Mouse (Mus musculus): ENCODE measurements at regions not wholly inside any gene's neighbourhood (a gene's known extent, or its start where the extent isn't known, plus 50 kb on each side); places are given as distances from the start of the nearest gene placed in this dataset.

- no peak overlapping the region for H3K4me3 ChIP-seq (ENCODE audit: low read depth, low read length)
- no peak for ATAC-seq (ENCODE audit: low FRiP score)
- no peaks in the 10 kb centered on the region for H3K36me3 ChIP-seq (ENCODE audit: control insufficient read depth, insufficient read depth, low read length)
- H3K4me2 ChIP-seq (replicated peaks; ENCODE audit: low read depth, low read length) = no peak overlapping the region
- no peak overlapping the region for H3K27ac ChIP-seq (ENCODE audit: low read depth, low read length)
- WGBS = 89% methylated on average over 10 of the region's 10 CpGs
- H3K9me3 ChIP-seq (ENCODE audit: control insufficient read depth, low read length) = no peaks in the 10 kb centered on the region
- no peaks in the 10 kb centered on the region for H3K4me1 ChIP-seq (replicated peaks; ENCODE audit: control insufficient read depth, insufficient read depth, low read length)
- no peak for DNase-seq (ENCODE audit: low spot score)
- no peak overlapping the region for H3K9ac ChIP-seq (ENCODE audit: low read depth, low read length)
- H3K27me3 ChIP-seq (ENCODE audit: control insufficient read depth, insufficient read depth, low read length) = no peaks in the 10 kb centered on the region
These were observed 179.3 kb downstream of the Rnf152 start for GRCm38 (mm10) chr1:105177015-105177762.

- no peaks in the 10 kb centered on the region for H3K4me1 ChIP-seq (replicated peaks; ENCODE audit: control insufficient read depth, insufficient read depth, low read length)
- H3K36me3 ChIP-seq (ENCODE audit: control insufficient read depth, insufficient read depth, low read length) = no peaks in the 10 kb centered on the region
- no peak overlapping the region for H3K9ac ChIP-seq (ENCODE audit: low read depth, low read length)
- H3K27me3 ChIP-seq (ENCODE audit: control insufficient read depth, insufficient read depth, low read length) = no peaks in the 10 kb centered on the region
- WGBS = 83% methylated on average over 1 of the region's 1 CpGs
- ATAC-seq (ENCODE audit: low FRiP score) (no peak), DNase-seq (ENCODE audit: low spot score) (no peak)
- H3K4me3 ChIP-seq (ENCODE audit: low read depth, low read length) = no peak overlapping the region
- no peak overlapping the region for H3K27ac ChIP-seq (ENCODE audit: low read depth, low read length)
- no peak overlapping the region for H3K4me2 ChIP-seq (replicated peaks; ENCODE audit: low read depth, low read length)
- H3K9me3 ChIP-seq (ENCODE audit: control insufficient read depth, low read length) = no peaks in the 10 kb centered on the region
These were observed 185.5 kb downstream of the Rnf152 start for GRCm38 (mm10) chr1:105170979-105171378.

- H3K9ac ChIP-seq (ENCODE audit: low read depth, low read length) = no peak overlapping the region
- DNase-seq (ENCODE audit: low spot score) (no peak), ATAC-seq (ENCODE audit: low FRiP score) (no peak)
- no peaks in the 10 kb centered on the region for H3K27me3 ChIP-seq (ENCODE audit: control insufficient read depth, insufficient read depth, low read length)
- WGBS = 95% methylated on average over 4 of the region's 4 CpGs
- no peak overlapping the region for H3K4me2 ChIP-seq (replicated peaks; ENCODE audit: low read depth, low read length)
- no peaks in the 10 kb centered on the region for H3K4me1 ChIP-seq (replicated peaks; ENCODE audit: control insufficient read depth, insufficient read depth, low read length)
- no peaks in the 10 kb centered on the region for H3K9me3 ChIP-seq (ENCODE audit: control insufficient read depth, low read length)
- no peak overlapping the region for H3K27ac ChIP-seq (ENCODE audit: low read depth, low read length)
- H3K4me3 ChIP-seq (ENCODE audit: low read depth, low read length) = no peak overlapping the region
- no peaks in the 10 kb centered on the region for H3K36me3 ChIP-seq (ENCODE audit: control insufficient read depth, insufficient read depth, low read length)
These were observed 186.4 kb downstream of the Rnf152 start for GRCm38 (mm10) chr1:105170114-105170506.

GRCm38 (mm10) chr1:105169455-105170113 lies 186.9 kb downstream of the Rnf152 start:
- no peaks in the 10 kb centered on the region for H3K36me3 ChIP-seq (ENCODE audit: control insufficient read depth, insufficient read depth, low read length)
- H3K27ac ChIP-seq (ENCODE audit: low read depth, low read length) = no peak overlapping the region
- no peaks in the 10 kb centered on the region for H3K4me1 ChIP-seq (replicated peaks; ENCODE audit: control insufficient read depth, insufficient read depth, low read length)
- DNase-seq (ENCODE audit: low spot score) = no peak
- H3K4me2 ChIP-seq (replicated peaks; ENCODE audit: low read depth, low read length) = no peak overlapping the region
- no peaks in the 10 kb centered on the region for H3K9me3 ChIP-seq (ENCODE audit: control insufficient read depth, low read length)
- H3K27me3 ChIP-seq (ENCODE audit: control insufficient read depth, insufficient read depth, low read length) = no peaks in the 10 kb centered on the region
- 88% methylated on average over 1 of the region's 1 CpGs for WGBS
- H3K9ac ChIP-seq (ENCODE audit: low read depth, low read length) = no peak overlapping the region
- ATAC-seq (ENCODE audit: low FRiP score) = no peak
- no peak overlapping the region for H3K4me3 ChIP-seq (ENCODE audit: low read depth, low read length)

- WGBS = 84% methylated on average over 1 of the region's 1 CpGs
- no peak for DNase-seq (ENCODE audit: low spot score)
- H3K9ac ChIP-seq (ENCODE audit: low read depth, low read length) = no peak overlapping the region
- ATAC-seq (ENCODE audit: low FRiP score) = no peak
- no peak overlapping the region for H3K4me3 ChIP-seq (ENCODE audit: low read depth, low read length)
- no peak overlapping the region for H3K4me2 ChIP-seq (replicated peaks; ENCODE audit: low read depth, low read length)
- no peaks in the 10 kb centered on the region for H3K9me3 ChIP-seq (ENCODE audit: control insufficient read depth, low read length)
- H3K36me3 ChIP-seq (ENCODE audit: control insufficient read depth, insufficient read depth, low read length) = no peaks in the 10 kb centered on the region
- H3K27me3 ChIP-seq (ENCODE audit: control insufficient read depth, insufficient read depth, low read length) = no peaks in the 10 kb centered on the region
- H3K4me1 ChIP-seq (replicated peaks; ENCODE audit: control insufficient read depth, insufficient read depth, low read length) = no peaks in the 10 kb centered on the region
- no peak overlapping the region for H3K27ac ChIP-seq (ENCODE audit: low read depth, low read length)
These were observed 187.7 kb downstream of the Rnf152 start for GRCm38 (mm10) chr1:105168808-105169207.

GRCm38 (mm10) chr1:105157459-105158124 lies 198.9 kb downstream of the Rnf152 start:
- ATAC-seq (ENCODE audit: low FRiP score) (no peak), DNase-seq (ENCODE audit: low spot score) (no peak)
- Histone ChIP-seq H3K4me2 (replicated peaks; ENCODE audit: low read depth, low read length) (no peak overlapping the region), H3K4me1 (replicated peaks; ENCODE audit: control insufficient read depth, insufficient read depth, low read length) (no peaks in the 10 kb centered on the region), H3K36me3 (ENCODE audit: control insufficient read depth, insufficient read depth, low read length) (no peaks in the 10 kb centered on the region), H3K9me3 (ENCODE audit: control insufficient read depth, low read length) (no peaks in the 10 kb centered on the region), H3K27me3 (ENCODE audit: control insufficient read depth, insufficient read depth, low read length) (no peaks in the 10 kb centered on the region), H3K27ac (ENCODE audit: low read depth, low read length) (no peak overlapping the region), H3K9ac (ENCODE audit: low read depth, low read length) (no peak overlapping the region), H3K4me3 (ENCODE audit: low read depth, low read length) (no peak overlapping the region)
- WGBS = 81% methylated on average over 2 of the region's 2 CpGs

GRCm38 (mm10) chr1:105152175-105152828 lies 204.2 kb downstream of the Rnf152 start:
- no peaks in the 10 kb centered on the region for H3K36me3 ChIP-seq (ENCODE audit: control insufficient read depth, insufficient read depth, low read length)
- no peak for DNase-seq (ENCODE audit: low spot score)
- ATAC-seq (ENCODE audit: low FRiP score) = no peak
- H3K4me1 ChIP-seq (replicated peaks; ENCODE audit: control insufficient read depth, insufficient read depth, low read length) = no peaks in the 10 kb centered on the region
- no peak overlapping the region for H3K27ac ChIP-seq (ENCODE audit: low read depth, low read length)
- no peaks in the 10 kb centered on the region for H3K27me3 ChIP-seq (ENCODE audit: control insufficient read depth, insufficient read depth, low read length)
- WGBS = 87% methylated on average over 6 of the region's 6 CpGs
- H3K9me3 ChIP-seq (ENCODE audit: control insufficient read depth, low read length) = no peaks in the 10 kb centered on the region
- H3K4me3 ChIP-seq (ENCODE audit: low read depth, low read length) = no peak overlapping the region
- no peak overlapping the region for H3K4me2 ChIP-seq (replicated peaks; ENCODE audit: low read depth, low read length)
- H3K9ac ChIP-seq (ENCODE audit: low read depth, low read length) = no peak overlapping the region

GRCm38 (mm10) chr1:105151466-105151846 lies 205.1 kb downstream of the Rnf152 start:
- Histone ChIP-seq H3K9me3 (ENCODE audit: control insufficient read depth, low read length) (no peaks in the 10 kb centered on the region), H3K4me3 (ENCODE audit: low read depth, low read length) (no peak overlapping the region), H3K4me2 (replicated peaks; ENCODE audit: low read depth, low read length) (no peak overlapping the region), H3K27me3 (ENCODE audit: control insufficient read depth, insufficient read depth, low read length) (no peaks in the 10 kb centered on the region), H3K4me1 (replicated peaks; ENCODE audit: control insufficient read depth, insufficient read depth, low read length) (no peaks in the 10 kb centered on the region), H3K27ac (ENCODE audit: low read depth, low read length) (no peak overlapping the region), H3K9ac (ENCODE audit: low read depth, low read length) (no peak overlapping the region), H3K36me3 (ENCODE audit: control insufficient read depth, insufficient read depth, low read length) (no peaks in the 10 kb centered on the region)
- ATAC-seq (ENCODE audit: low FRiP score) (0 out of 2 replicates have a peak, but pooled peaks have one; percentile 32), DNase-seq (ENCODE audit: low spot score) (peak; percentile 1)
- whole genome bisulfite sequencing = 83% methylated on average over 1 of the region's 1 CpGs
